Mouse (Mus musculus) frontal cortex, adult (tissue): ENCODE results near the gene Ecm1.

ENCODE experiments used
- ATAC-seq: cut with Nextera tagmentation; 2 replicates; pipeline ENCODE4 v1.9.2; 2017; ENCODE audit warnings: mild to moderate bottlenecking, moderate library complexity, mixed read lengths; ENCODE audit not compliant: low TSS enrichment

Gene Ecm1

GRCm38 (mm10) chr3:95689171-95689915 is 50.0 kb downstream of the Ecm1 start:
- ATAC-seq, result no peak

- ATAC-seq, result peak; percentile 77
These were observed 51.6 kb downstream of the Ecm1 start, which contains the start of gene Adamtsl4 for GRCm38 (mm10) chr3:95687524-95688421. TSS of gene Adamtsl4 (minus strand) at chr3:95687917.

- ATAC-seq, result no peak
These were observed 52.2 kb downstream of the Ecm1 start for GRCm38 (mm10) chr3:95687168-95687523.

GRCm38 (mm10) chr3:95686492-95687167 is 52.7 kb downstream of the Ecm1 start:
- no peak for ATAC-seq

DNA sequence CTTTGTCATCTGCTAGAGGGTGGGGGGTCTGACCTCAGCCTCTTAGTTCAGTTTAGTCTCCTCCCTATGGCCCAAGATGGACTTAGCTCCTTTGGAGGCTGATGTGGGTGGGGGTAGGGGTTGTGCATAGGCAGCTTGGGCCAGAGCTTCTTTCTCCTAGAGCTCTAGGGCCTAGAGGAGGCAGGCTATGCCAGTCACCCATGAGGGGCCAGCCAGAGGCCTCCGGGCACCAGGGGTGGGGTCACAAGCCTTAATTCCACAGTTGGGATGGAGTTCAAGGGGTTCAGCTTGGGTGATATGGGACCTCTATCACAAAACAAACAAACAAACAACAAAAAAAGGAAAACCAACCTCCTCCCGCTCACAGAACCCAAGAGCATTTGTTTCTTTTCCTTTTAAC is 53.7 kb downstream of the Ecm1 start:
- ATAC-seq, result no peak

GRCm38 (mm10) chr3:95685301-95685700 is 54.1 kb downstream of the Ecm1 start:
- no peak for ATAC-seq

DNA sequence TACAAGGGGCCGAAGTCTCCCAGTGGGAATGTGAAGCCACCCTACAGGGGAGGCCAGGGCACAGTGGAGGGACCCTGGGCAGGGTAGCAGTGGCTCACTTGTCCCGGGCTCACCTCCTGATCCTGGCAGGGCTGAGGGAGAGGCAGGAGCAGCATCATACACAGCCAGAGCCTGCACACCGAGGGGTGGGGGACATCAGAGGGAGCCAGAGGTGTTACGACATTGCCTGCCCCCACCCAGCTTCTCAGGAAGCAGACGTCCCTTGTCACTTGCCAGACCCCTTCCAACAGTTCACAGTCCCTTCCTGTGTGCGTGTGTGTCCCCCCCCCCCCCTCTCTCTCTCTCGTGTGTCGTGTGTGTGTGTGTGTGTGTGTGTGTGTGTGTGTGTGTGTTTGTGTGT is 54.5 kb downstream of the Ecm1 start:
- no peak for ATAC-seq
